Comparison of ENCODE assay signal across 8 mouse cellular contexts in genomic region chr1:34678734-34679068, GRCm38 (mm10).
DNase-seq lines count a peak whose midpoint lies in the region; ATAC-seq and TF ChIP-seq lines count a peak whose summit lies in the region.

No protein-coding gene starts in this region.

- H3K27ac ChIP-seq in embryonic facial prominence, embryonic 15.5 days (replicated peaks): no peak overlapping the region
- no peak overlapping the region for H3K27ac ChIP-seq in kidney, postnatal 0 days
- no peak overlapping the region for H3K27ac ChIP-seq in neural tube, embryonic 11.5 days (ENCODE audit: low read depth, low read length)

- H3K27me3 ChIP-seq in embryonic facial prominence, embryonic 15.5 days: peaks cover 55% of the 10 kb centered on the region
- H3K27me3 ChIP-seq in kidney, postnatal 0 days (ENCODE audit: insufficient read depth, low read length): peaks cover 17% of the 10 kb centered on the region
- peaks cover 13% of the 10 kb centered on the region for H3K27me3 ChIP-seq in neural tube, embryonic 11.5 days (ENCODE audit: control insufficient read depth, insufficient read depth, low read length)

- no peaks in the 10 kb centered on the region for H3K4me1 ChIP-seq in lung, adult 2 months (ENCODE audit: control insufficient read depth, insufficient read depth, low read length)
- H3K4me1 ChIP-seq in embryonic facial prominence, embryonic 15.5 days: peaks cover 21% of the 10 kb centered on the region
- peaks cover 7% of the 10 kb centered on the region; the same call in 1 of the 2 replicates for H3K4me1 ChIP-seq in kidney, postnatal 0 days (replicated peaks; ENCODE audit: insufficient read depth, low read length)
- H3K4me1 ChIP-seq in neural tube, embryonic 11.5 days (ENCODE audit: control insufficient read depth, insufficient read depth, low read length): peaks cover 6% of the 10 kb centered on the region; the same call in 1 of the 2 replicates

- no peak overlapping the region for H3K9ac ChIP-seq in embryonic facial prominence, embryonic 15.5 days
- H3K9ac ChIP-seq in kidney, postnatal 0 days (ENCODE audit: low read depth, low read length): no peak overlapping the region
- H3K9ac ChIP-seq in neural tube, embryonic 11.5 days (ENCODE audit: low read length): peak overlapping the region; percentile 59

- H3K9me3 ChIP-seq in embryonic facial prominence, embryonic 15.5 days (replicated peaks): no peaks in the 10 kb centered on the region
- no peaks in the 10 kb centered on the region for H3K9me3 ChIP-seq in kidney, postnatal 0 days (replicated peaks; ENCODE audit: low read length)
- H3K9me3 ChIP-seq in neural tube, embryonic 11.5 days (ENCODE audit: control insufficient read depth, low read length): no peaks in the 10 kb centered on the region

- TF ChIP-seq POLR2A in lung, adult 2 months (IDR thresholded peaks at IDR 0.05; ENCODE audit: borderline replicate concordance, extremely low read depth, low read depth, low read length): no peak

- H3K4me3 ChIP-seq in lung, adult 2 months (replicated peaks; ENCODE audit: extremely low read depth, low read depth, low read length): no peak overlapping the region
- peak overlapping the region; percentile 49 for H3K4me3 ChIP-seq in embryonic facial prominence, embryonic 15.5 days (replicated peaks)
- peak overlapping the region; percentile 47 for H3K4me3 ChIP-seq in kidney, postnatal 0 days (replicated peaks; ENCODE audit: low read depth, low read length)
- peak overlapping the region; percentile 52 for H3K4me3 ChIP-seq in neural tube, embryonic 11.5 days (ENCODE audit: low read depth, low read length)

- ATAC-seq in embryonic facial prominence, embryonic 15.5 days (ENCODE audit: insufficient number of reproducible peaks, low FRiP score, low TSS enrichment, low read depth): no peak
- ATAC-seq in kidney, postnatal 0 days (replicated peaks; ENCODE audit: low FRiP score, low read depth): peak; percentile 31; the same call in 1 of the 2 replicates
- no peak for ATAC-seq in neural tube, embryonic 11.5 days (ENCODE audit: insufficient read depth, low FRiP score, low TSS enrichment)

- intact Hi-C loops in gastrocnemius, postnatal 36 days (cut with DNase I): no loop called here

- 2% methylated on average over 9 of the region's 9 CpGs for WGBS in lung, adult 2 months
- WGBS in embryonic facial prominence, embryonic 15.5 days: 2% methylated on average over 9 of the region's 9 CpGs
- WGBS in kidney, postnatal 0 days: 2% methylated on average over 9 of the region's 9 CpGs
- WGBS in neural tube, embryonic 11.5 days: 4% methylated on average over 9 of the region's 9 CpGs

- peak overlapping the region; percentile 89 for H3K4me2 ChIP-seq in embryonic facial prominence, embryonic 15.5 days (replicated peaks)
- peak overlapping the region; percentile 90 for H3K4me2 ChIP-seq in kidney, postnatal 0 days (ENCODE audit: low read length)
- peak overlapping the region; percentile 91 for H3K4me2 ChIP-seq in neural tube, embryonic 11.5 days (ENCODE audit: low read depth)

- peak; percentile 8 for DNase-seq in lung, adult 2 months
- no peak for DNase-seq in lung, postnatal 25 days (ENCODE audit: low spot score)
- DNase-seq in kidney, postnatal 0 days (ENCODE audit: low spot score): peak; percentile 10
- DNase-seq in neural tube, embryonic 11.5 days (ENCODE audit: low spot score): peak; percentile 25
- DNase-seq in gastrocnemius, postnatal 36 days: no peak
- DNase-seq in gastrocnemius, postnatal 25 days: no peak
- DNase-seq in testis, postnatal 10 days (ENCODE audit: low spot score): no peak

- no peaks in the 10 kb centered on the region for H3K36me3 ChIP-seq in embryonic facial prominence, embryonic 15.5 days
- H3K36me3 ChIP-seq in kidney, postnatal 0 days (ENCODE audit: insufficient read depth, low read length): no peaks in the 10 kb centered on the region
- H3K36me3 ChIP-seq in neural tube, embryonic 11.5 days (ENCODE audit: control insufficient read depth, insufficient read depth, low read length): no peaks in the 10 kb centered on the region

- TF ChIP-seq CTCF in lung, adult 2 months (IDR thresholded peaks at IDR 0.05; ENCODE audit: insufficient read depth, low read length): no peak
- no peak for TF ChIP-seq CTCF in kidney, postnatal 0 days (IDR thresholded peaks at IDR 0.05; ENCODE audit: low read depth)

Comparison
In these comparisons a context has a peak if more than half of its experiments do, and no peak if none do; other contexts are left out.
1. DNase-seq: peak in lung, adult 2 months (single experiment), kidney, postnatal 0 days (single experiment) and neural tube, embryonic 11.5 days (single experiment); none in lung, postnatal 25 days (single experiment), gastrocnemius, postnatal 36 days (0 of 2), gastrocnemius, postnatal 25 days (single experiment) and testis, postnatal 10 days (single experiment).
2. Peak in every context shown above with its lines, with median percentiles within 50 percentile points of each other: H3K4me2 ChIP-seq.